Mouse (Mus musculus): ENCODE measurements around the gene Glis1. TPM values are rescaled to one million over a fixed set of nuclear protein-coding genes. Genes with fewer than 3 reads are reported as not detected.
A peak's percentile ranks its signal among the peaks of the same experiment; 100 is the strongest.

Gene Glis1
- polyA plus RNA-seq, 1 experiment from 2014 or later, result 0.85 TPM

- Histone ChIP-seq H3K4me3 (replicated peaks) (peak overlapping the region; percentile 63), H3K9me3 (no peaks in the 10 kb centered on the region), H3K4me1 (replicated peaks) (peaks cover 17% of the 10 kb centered on the region), H3K27ac (no peak overlapping the region), H3K27me3 (replicated peaks) (peaks cover 57% of the 10 kb centered on the region), H3K36me3 (no peaks in the 10 kb centered on the region), H3K9ac (0 out of 2 replicates have a peak overlapping the region, but pooled peaks have one; percentile 40), H3K4me2 (replicated peaks) (peak overlapping the region; percentile 99)
- WGBS, result 3% methylated on average over 47 of the region's 47 CpGs
- 0 out of 2 replicates have a peak, but pooled peaks have one; percentile 7 for ATAC-seq
These were observed 1.0 kb downstream of the Glis1 start for GRCm38 (mm10) chr4:107435238-107435946.

DNA sequence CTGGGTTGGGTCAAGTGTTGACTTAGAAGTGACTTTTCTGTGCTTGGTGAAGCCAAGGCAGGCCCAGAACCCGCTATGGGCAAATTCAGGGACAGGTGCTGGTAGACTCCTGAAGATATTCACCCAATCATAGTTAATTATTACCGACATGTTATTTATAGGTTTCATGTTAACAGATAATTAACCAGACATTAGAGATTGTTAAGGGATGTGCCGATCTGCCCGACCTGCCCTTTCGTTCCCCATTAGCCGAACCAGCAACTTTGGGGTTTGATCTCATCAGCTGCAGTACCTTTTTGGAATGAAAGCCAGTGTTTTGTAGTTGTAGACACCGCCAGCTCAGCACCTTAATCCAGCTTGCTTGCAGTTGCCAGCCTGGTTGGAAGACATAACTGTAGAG, 2.1 kb downstream of the Glis1 start:
- peaks cover 63% of the 10 kb centered on the region for H3K27me3 ChIP-seq (replicated peaks)
- H3K9me3 ChIP-seq, result no peaks in the 10 kb centered on the region
- H3K9ac ChIP-seq, result no peak overlapping the region
- no peak overlapping the region for H3K27ac ChIP-seq
- ATAC-seq, result no peak
- H3K36me3 ChIP-seq, result no peaks in the 10 kb centered on the region
- no peak overlapping the region for H3K4me3 ChIP-seq (replicated peaks)
- WGBS, result 73% methylated on average over 7 of the region's 7 CpGs
- no peak overlapping the region for H3K4me2 ChIP-seq (replicated peaks)
- H3K4me1 ChIP-seq (replicated peaks), result peaks cover 17% of the 10 kb centered on the region

DNA sequence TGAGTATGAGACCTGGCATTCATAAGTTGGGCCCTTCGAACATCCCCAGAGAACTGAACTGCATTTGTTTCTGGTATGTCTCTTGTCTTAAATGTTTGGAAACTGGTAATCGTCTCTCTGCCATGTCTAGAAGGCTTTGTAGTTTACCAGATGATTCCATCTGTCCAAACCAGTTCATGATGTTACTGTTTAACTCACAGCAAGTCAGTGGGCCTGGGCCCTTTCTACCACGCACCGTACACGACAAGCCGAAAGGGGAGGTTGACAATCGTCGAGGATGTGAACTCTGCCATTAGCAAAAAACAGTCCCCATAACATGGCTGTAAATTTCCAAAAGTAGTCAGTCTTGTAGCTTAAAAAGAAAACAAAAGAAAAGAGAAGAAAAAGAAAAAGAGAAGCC, 4.3 kb downstream of the Glis1 start:
- Histone ChIP-seq H3K4me1 (replicated peaks) (peaks cover 24% of the 10 kb centered on the region), H3K4me3 (replicated peaks) (no peak overlapping the region), H3K9me3 (no peaks in the 10 kb centered on the region), H3K27ac (no peak overlapping the region), H3K9ac (no peak overlapping the region), H3K4me2 (replicated peaks) (no peak overlapping the region), H3K27me3 (replicated peaks) (peaks cover 60% of the 10 kb centered on the region), H3K36me3 (no peaks in the 10 kb centered on the region)
- 74% methylated on average over 8 of the region's 8 CpGs for WGBS
- ATAC-seq, result no peak

DNA sequence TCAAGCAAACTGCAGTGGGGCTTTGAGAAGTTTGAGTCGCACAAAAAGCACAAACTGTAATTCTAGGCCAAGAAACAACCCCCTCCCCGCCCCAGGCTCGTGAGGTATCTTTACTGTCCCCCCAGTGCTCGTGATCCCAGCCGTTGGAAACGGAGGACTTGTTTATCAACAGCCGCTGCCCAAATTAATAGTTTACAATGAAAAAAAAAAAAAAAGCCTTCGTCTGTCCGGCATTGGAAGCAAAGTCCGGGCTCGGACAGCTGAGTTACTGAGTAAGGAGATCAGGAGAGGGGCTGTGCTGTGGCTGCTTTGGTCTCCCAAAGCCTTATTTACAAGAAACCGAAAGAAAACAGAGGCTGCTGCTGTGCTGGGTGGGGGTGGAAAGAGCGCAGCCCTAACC, 5.9 kb downstream of the Glis1 start:
- Histone ChIP-seq H3K4me3 (replicated peaks) (peak overlapping the region; percentile 19), H3K9me3 (no peaks in the 10 kb centered on the region), H3K4me2 (replicated peaks) (peak overlapping the region; percentile 53), H3K9ac (no peak overlapping the region), H3K4me1 (replicated peaks) (peaks cover 12% of the 10 kb centered on the region), H3K27ac (0 out of 2 replicates have a peak overlapping the region, but pooled peaks have one; percentile 27), H3K36me3 (no peaks in the 10 kb centered on the region), H3K27me3 (replicated peaks) (peaks cover 56% of the 10 kb centered on the region)
- no peak for ATAC-seq
- WGBS, result 17% methylated on average over 13 of the region's 13 CpGs

DNA sequence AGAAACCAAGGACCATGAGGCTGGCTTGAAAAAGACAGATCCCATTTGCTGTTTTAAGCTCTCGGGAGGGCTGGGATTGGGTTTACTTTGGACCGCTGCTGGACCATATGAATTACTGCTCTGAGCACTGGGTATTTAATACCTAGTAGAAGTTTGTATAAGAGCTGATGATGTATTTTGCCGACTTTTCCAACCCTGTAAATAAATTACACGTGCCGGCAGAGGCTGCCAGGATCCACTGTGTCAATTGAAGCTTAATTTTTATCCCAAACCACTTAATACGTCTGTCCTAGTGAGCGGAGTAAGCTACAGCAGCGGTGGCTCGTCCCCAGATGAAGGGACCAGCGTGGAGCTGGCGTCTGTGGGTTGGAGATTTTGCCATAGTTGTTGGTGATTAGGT, 7.9 kb downstream of the Glis1 start:
- H3K27me3 ChIP-seq (replicated peaks), result peaks cover 51% of the 10 kb centered on the region
- ATAC-seq, result no peak
- H3K9ac ChIP-seq, result no peak overlapping the region
- 38% methylated on average over 11 of the region's 11 CpGs for WGBS
- H3K9me3 ChIP-seq, result no peaks in the 10 kb centered on the region
- no peaks in the 10 kb centered on the region for H3K36me3 ChIP-seq
- 0 out of 2 replicates have a peak overlapping the region, but pooled peaks have one; percentile 10 for H3K4me2 ChIP-seq (replicated peaks)
- H3K27ac ChIP-seq, result no peak overlapping the region
- H3K4me1 ChIP-seq (replicated peaks), result peaks cover 7% of the 10 kb centered on the region
- H3K4me3 ChIP-seq (replicated peaks), result no peak overlapping the region

- Histone ChIP-seq H3K27ac (no peak overlapping the region), H3K27me3 (replicated peaks) (peaks cover 44% of the 10 kb centered on the region), H3K4me3 (replicated peaks) (no peak overlapping the region), H3K4me2 (replicated peaks) (0 out of 2 replicates have a peak overlapping the region, but pooled peaks have one; percentile 11), H3K9me3 (no peaks in the 10 kb centered on the region), H3K36me3 (no peaks in the 10 kb centered on the region), H3K4me1 (replicated peaks) (peaks cover 7% of the 10 kb centered on the region), H3K9ac (no peak overlapping the region)
- no peak for ATAC-seq
- WGBS, result 36% methylated on average over 16 of the region's 16 CpGs
These were observed 8.6 kb downstream of the Glis1 start for GRCm38 (mm10) chr4:107442891-107443483.

DNA sequence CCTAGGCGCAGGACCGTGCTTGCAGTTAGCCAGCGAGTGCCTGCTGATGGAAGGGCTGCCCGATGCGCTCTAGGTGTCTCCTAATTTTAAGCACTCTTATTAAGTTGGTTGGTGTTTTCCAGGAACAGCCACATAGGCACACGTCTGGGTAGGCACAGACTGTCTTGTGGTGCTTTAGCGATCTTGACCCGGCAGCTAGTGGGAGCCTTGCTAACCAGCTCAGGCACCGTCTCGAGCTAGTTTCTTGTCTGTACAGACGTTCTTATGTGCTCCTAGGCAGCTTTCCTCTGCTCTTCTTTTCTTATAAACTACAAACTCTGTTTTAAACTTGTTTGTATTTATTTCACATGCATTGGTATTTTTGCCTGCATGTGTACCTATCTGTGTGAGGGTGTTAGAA, 9.2 kb downstream of the Glis1 start:
- Histone ChIP-seq H3K9me3 (no peaks in the 10 kb centered on the region), H3K4me1 (replicated peaks) (peaks cover 7% of the 10 kb centered on the region), H3K9ac (no peak overlapping the region), H3K4me3 (replicated peaks) (no peak overlapping the region), H3K27me3 (replicated peaks) (peaks cover 44% of the 10 kb centered on the region), H3K4me2 (replicated peaks) (0 out of 2 replicates have a peak overlapping the region, but pooled peaks have one; percentile 11), H3K27ac (no peak overlapping the region), H3K36me3 (no peaks in the 10 kb centered on the region)
- WGBS, result 57% methylated on average over 11 of the region's 11 CpGs
- no peak for ATAC-seq

DNA sequence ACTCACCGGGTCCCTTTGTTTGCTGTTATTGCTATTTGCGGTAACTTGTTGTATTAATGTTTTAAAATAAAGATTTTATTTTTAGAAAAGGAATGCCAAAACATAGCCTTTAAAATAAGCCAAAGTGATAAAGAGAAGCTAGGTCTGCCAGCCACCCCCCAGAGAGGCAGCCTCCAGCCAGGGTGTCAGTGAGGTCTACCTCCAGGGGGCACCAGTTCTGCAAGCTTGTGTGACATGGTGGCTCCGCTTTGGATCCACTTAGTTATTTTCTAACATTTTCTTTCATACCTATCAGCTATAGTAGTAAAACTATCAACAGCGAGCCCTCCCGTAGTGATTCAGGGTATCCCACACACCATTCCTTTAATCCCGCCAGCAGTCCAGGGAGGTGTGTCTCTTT, 14.1 kb downstream of the Glis1 start:
- Histone ChIP-seq H3K4me1 (replicated peaks) (0 out of 2 replicates have a peak, but pooled peaks cover under 1% of the 10 kb centered on the region), H3K27me3 (replicated peaks) (peaks cover 26% of the 10 kb centered on the region), H3K4me2 (replicated peaks) (no peak overlapping the region), H3K27ac (no peak overlapping the region), H3K4me3 (replicated peaks) (no peak overlapping the region), H3K9ac (no peak overlapping the region), H3K9me3 (no peaks in the 10 kb centered on the region), H3K36me3 (no peaks in the 10 kb centered on the region)
- 80% methylated on average over 6 of the region's 6 CpGs for WGBS
- no peak for ATAC-seq

DNA sequence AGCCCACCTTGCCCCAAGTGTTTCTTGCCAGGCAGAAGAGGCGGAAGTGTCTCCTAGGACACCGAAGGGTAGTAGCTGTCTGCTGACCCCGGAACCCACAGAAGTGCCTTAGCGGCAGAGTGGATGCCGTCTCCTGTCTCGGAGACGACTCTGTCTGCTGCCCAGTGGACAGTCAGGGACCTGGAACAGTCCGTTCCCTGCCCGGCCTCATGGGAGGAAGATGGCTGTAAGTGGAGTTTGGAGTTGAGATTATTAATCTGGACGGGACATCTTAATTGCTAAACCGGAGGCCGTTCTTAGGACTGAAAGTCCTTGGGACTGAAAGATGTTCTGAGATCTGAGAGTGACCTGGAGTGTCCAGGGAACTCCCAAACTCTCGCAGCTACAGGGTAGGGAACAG, 15.1 kb downstream of the Glis1 start:
- Histone ChIP-seq H3K4me1 (replicated peaks) (no peaks in the 10 kb centered on the region), H3K4me2 (replicated peaks) (no peak overlapping the region), H3K9me3 (no peaks in the 10 kb centered on the region)

DNA sequence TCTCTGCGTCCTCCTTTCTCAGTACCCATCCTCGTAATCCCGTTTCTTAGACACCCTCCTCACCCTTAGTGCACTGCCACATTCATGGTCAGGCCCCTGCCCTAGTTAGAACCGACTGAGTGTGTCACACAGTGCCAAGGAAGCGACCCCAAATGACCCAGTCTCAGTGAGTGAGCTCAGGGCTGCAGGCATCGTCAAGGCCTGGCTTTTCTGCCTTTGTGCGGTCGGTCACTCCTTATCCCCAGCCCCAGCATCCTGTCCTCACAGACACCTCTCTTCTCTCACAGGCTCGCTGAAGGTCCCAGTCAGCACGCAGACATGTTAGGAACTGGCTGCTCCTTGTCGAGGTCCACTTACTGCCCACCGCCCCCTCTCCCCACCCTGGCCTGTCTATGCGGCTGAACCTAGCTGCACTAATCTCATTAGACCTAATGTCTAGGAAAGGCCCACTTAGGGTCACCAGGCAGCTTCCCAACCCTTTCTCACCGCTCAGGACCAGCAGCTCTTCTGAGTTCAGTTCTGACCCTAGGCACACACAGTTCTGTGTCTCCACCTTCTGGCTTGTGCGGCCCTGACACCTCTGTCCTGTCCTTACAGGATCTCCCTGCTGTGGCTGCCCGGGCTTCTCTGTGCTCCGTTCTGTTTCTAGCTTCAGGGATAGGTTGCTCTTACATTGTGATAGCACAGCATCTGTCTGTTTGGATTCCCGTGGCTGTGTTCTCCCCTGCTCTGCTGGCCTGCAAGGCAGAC, 18.1 kb downstream of the Glis1 start:
- no peak overlapping the region for H3K27ac ChIP-seq
- no peaks in the 10 kb centered on the region for H3K4me1 ChIP-seq (replicated peaks)
- 75% methylated on average over 18 of the region's 18 CpGs for WGBS
- no peak for ATAC-seq
- no peaks in the 10 kb centered on the region for H3K27me3 ChIP-seq (replicated peaks)
- no peaks in the 10 kb centered on the region for H3K9me3 ChIP-seq
- H3K4me3 ChIP-seq (replicated peaks), result no peak overlapping the region
- no peak overlapping the region for H3K4me2 ChIP-seq (replicated peaks)
- no peak overlapping the region for H3K9ac ChIP-seq
- H3K36me3 ChIP-seq, result no peaks in the 10 kb centered on the region

More for the DNA sequence above, 15.1 kb downstream of the Glis1 start:
- Histone ChIP-seq H3K9ac (no peak overlapping the region), H3K36me3 (no peaks in the 10 kb centered on the region), H3K27me3 (replicated peaks) (peaks cover 17% of the 10 kb centered on the region), H3K27ac (no peak overlapping the region), H3K4me3 (replicated peaks) (no peak overlapping the region)
- no peak for ATAC-seq
- 87% methylated on average over 13 of the region's 13 CpGs for WGBS

DNA sequence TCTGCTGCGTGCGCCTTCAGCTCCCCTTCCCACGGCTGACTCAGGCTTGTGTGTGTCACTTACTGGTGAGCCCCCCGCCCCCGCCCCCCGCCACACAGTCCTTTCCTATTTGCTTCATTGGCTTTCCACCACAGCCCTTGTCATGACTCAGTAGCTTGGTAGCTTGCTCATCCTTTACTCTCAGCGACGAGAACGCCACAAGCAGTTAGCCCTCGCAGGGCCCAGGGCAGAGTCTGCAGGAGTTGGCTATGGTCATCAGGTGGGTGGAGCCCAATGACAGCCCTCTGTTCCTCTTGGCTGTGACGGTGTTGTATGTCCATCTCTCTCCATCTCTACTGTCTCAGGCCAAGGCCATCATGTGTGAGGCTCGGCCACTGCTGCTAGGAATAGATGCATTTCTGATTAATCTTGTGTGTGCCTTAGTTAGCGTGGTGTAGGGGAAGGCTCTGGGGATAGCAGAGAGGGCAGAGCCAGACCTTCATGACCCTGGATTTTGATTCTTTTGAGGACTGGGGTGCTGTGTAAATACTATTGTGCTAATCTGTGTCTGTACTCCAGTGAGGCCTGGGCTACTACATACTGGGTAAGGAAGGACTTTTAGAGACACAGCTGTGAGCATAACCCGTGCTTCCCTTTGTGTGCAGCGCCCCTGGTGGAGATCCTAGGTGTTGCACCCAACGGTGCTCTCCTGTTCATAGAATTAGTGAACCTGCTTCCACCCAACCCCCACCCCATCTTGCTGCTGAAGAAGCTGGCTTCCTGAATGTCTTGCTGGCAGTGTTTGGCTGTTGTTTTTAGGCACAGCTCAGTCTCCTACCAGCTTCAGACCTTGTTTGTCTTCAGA, 19.0 kb downstream of the Glis1 start:
- Histone ChIP-seq H3K4me2 (replicated peaks) (no peak overlapping the region), H3K36me3 (no peaks in the 10 kb centered on the region), H3K27me3 (replicated peaks) (no peaks in the 10 kb centered on the region), H3K9me3 (no peaks in the 10 kb centered on the region), H3K4me1 (replicated peaks) (0 out of 2 replicates have a peak, but pooled peaks cover 3% of the 10 kb centered on the region), H3K4me3 (replicated peaks) (no peak overlapping the region), H3K9ac (no peak overlapping the region), H3K27ac (no peak overlapping the region)
- peak; percentile 65; the same call in 1 of the 2 replicates for ATAC-seq
- 65% methylated on average over 16 of the region's 16 CpGs for WGBS
